Mouse (Mus musculus) cerebellum, adult 2 months (tissue): ENCODE data around the gene Adgrl3. TPM values are rescaled to one million over a fixed set of nuclear protein-coding genes. Genes with fewer than 3 reads are reported as not detected.
A peak's percentile ranks its signal among the peaks of the same experiment; 100 is the strongest.
"Not testable (repeated sequence)": the region's sequence is repeated elsewhere in the genome, so short reads cannot be mapped to it uniquely, and the experiment has no call there.

Experiments
- DNase-seq, 2 experiments: peaks; one replicate each; pipeline ENCODE4 v3.0.0; 2021
- H3K27ac ChIP-seq: fragments of 200-500 bp; 2 replicates; pipeline ENCODE4 v1.5.1; 2012; ENCODE audit warnings: low read length, control low read depth, inconsistent platforms; ENCODE audit not compliant: insufficient read depth
- H3K27me3 ChIP-seq: fragments of 200-500 bp; 2 replicates; pipeline ENCODE4 v1.6.1; 2012; ENCODE audit warnings: inconsistent platforms, mild to moderate bottlenecking, low read length, moderate library complexity; ENCODE audit not compliant: control insufficient read depth, insufficient read depth
- H3K4me1 ChIP-seq: fragments of 200-500 bp; 2 replicates; pipeline ENCODE4 v1.6.1; 2011; ENCODE audit warnings: low read length; ENCODE audit not compliant: control insufficient read depth, insufficient read depth
- H3K4me3 ChIP-seq: fragments of 200-500 bp; replicated peaks from 2 replicates; pipeline ENCODE3; 2011; ENCODE audit warnings: mild to moderate bottlenecking, low read depth, low read length, control low read depth; ENCODE audit not compliant: insufficient read depth
- CTCF ChIP-seq: fragments of 200-500 bp; IDR thresholded peaks from 2 replicates; pipeline ENCODE4 v1.5.1; 2011; ENCODE audit warnings: low read depth, mild to moderate bottlenecking, control low read depth, low read length, moderate library complexity, borderline replicate concordance; ENCODE audit not compliant: insufficient read depth
- POLR2A ChIP-seq: fragments of 200-500 bp; IDR thresholded peaks from 2 replicates; pipeline ENCODE4 v1.6.1; 2011; ENCODE audit warnings: low read length, control low read depth, borderline replicate concordance; ENCODE audit not compliant: insufficient read depth
- WGBS: fragments of 180-500 bp; shearing (Covaris S2); methylation state at CpG from one replicate; pipeline ENCODE4 v1.1.7; 2018; 5-methylcytosine and 5-hydroxymethylcytosine counted together
- polyA plus RNA-seq: library from polyadenylated mRNA; depleted of rRNA; stranded (reverse); fragments of >200 nt; gene quantifications from 2 replicates; pipeline ENCODE4 v1.2.3, GENCODE M21; 2012

Adgrl3 gene
- polyA plus RNA-seq, 1 experiment = 59.3 TPM

DNA sequence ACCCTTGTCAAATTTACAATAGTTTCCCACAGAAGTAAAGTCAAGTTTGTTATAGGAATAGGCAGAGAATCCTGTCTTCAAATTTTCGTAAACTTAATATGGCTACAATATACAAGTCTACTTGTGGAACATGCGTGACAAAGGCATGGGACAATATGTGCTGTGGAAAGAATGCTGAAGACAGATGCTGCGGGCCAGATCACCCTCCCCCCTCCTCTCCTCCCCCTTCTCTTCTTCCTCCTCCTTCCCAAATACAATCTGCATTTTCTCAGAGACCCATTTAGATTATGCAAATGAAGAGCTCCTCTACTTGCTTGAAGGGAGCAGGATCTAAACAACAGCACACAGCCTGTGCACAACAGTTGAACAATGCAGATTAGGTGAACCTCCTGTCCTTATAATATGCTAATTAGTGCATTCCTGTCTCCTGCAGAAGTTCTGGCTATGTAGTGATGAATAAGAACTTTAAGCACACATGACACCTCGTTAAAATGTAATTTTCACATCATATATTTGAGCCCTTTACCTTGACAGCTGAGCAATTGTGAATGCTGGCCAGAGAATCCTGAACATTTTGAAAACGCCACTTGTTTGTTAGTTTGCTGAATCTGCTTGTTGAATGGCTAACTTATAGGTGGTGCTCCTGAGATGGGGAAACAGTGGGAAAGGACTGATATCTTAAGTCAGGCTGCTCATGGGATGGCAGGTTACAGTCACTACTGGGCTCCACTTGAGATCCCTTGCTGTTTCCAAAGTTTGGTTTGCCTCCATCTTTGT, 499.0 kb downstream of the Adgrl3 start:
- no peak for DNase-seq
- H3K27ac ChIP-seq = no peak overlapping the region
- no peaks in the 10 kb centered on the region for H3K27me3 ChIP-seq
- no peaks in the 10 kb centered on the region for H3K4me1 ChIP-seq
- 75% methylated on average over 5 of the region's 5 CpGs for WGBS
- TF ChIP-seq POLR2A = no peak
- TF ChIP-seq CTCF = no peak
- no peak overlapping the region for H3K4me3 ChIP-seq

DNA sequence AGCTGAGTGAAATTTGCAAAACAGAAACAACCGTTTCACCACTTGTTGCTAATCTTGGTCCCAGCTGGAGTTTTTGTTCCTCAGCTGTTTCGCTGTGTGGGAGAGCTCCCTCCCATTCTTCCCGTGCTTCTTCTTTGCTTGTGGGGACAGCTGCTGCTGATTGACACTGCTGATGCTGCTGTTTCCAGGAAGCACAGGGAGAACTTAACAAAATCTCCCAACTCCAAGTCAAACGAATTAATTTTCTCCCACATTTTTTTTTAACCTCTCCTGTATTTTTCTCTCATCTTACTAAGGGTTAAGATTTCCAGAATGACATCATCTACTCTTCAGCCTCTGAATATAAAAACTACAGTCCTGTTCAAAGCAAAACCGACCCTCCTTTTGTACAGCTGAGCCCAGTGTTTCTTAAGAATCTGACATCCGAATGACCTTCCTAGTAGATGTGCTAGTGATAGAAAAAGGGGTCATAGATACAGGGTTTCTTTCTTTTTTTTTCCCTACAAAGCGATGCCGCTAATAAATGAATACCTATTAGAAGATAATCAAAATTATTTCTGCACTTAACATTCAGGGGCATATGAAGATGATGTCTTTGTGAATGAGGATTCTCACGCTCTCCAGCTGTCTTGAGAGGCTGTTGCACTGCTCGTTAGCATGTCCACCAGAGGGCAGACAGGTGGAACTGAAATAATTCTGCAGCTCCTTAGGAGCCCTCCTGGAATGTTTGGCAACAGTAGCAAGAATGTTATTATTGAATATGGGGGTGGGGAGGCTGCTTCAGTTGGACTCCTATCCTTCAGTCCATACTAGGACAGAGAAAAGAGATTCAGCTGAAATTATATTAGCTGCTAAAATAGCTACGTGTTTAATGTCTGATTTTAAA, 499.8 kb downstream of the Adgrl3 start:
- no peak for TF ChIP-seq POLR2A
- TF ChIP-seq CTCF = peak; percentile 52
- Histone ChIP-seq H3K27me3 (no peaks in the 10 kb centered on the region), H3K27ac (no peak overlapping the region), H3K4me1 (peaks cover 5% of the 10 kb centered on the region; the same call in 1 of the 2 replicates), H3K4me3 (no peak overlapping the region)
- DNase-seq = peak; percentile 36 to 56
- WGBS = 37% methylated on average over 11 of the region's 11 CpGs

DNA sequence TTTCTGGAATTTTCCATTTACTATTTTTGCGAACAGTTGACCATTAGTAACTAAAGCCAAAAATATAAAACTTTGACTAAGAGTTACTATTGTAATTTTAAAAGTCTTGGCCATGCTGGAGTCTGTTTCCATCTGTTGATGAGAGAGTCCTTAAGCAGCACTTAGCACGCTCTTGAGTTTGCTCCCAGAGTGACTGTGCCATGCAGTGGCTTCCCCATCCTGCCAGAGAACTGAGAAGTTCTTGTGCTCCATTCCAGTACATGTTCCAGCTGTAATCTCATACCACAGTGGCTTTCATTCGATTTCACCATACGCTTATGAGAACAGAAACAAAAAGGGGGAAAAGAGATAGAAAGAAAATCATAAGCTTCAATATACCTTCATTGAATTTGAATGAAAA, 502.8 kb downstream of the Adgrl3 start:
- no peak for TF ChIP-seq POLR2A
- Histone ChIP-seq H3K27ac (no peak overlapping the region), H3K4me1 (peaks cover 5% of the 10 kb centered on the region; the same call in 1 of the 2 replicates), H3K4me3 (no peak overlapping the region), H3K27me3 (no peaks in the 10 kb centered on the region)
- no peak for DNase-seq
- WGBS = 96% methylated on average over 4 of the region's 4 CpGs

DNA sequence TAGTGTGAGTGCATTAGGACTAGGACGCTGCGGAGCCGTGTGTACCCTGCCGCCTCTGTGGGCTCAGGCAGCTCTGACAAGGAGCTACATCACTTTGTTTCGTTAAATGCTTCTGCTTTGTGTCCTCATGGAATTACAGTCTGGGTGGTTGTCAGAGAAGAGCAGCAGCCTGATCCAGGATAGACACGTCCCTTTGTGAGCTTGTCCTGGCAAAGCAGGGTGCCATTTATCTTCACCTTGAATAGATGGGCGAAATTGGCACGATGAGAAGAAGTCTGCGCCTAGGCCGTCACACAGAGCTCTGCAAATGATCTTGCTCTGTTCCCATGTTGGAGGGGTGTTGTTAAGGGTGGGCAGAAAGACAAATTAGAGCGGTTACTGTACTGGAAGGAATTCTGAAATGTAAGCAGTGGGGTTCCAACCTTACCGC, 504.6 kb downstream of the Adgrl3 start:
- 66% methylated on average over 12 of the region's 12 CpGs for WGBS
- Histone ChIP-seq H3K27ac (no peak overlapping the region), H3K27me3 (no peaks in the 10 kb centered on the region), H3K4me3 (peak overlapping the region; percentile 18), H3K4me1 (peaks cover 5% of the 10 kb centered on the region; the same call in 1 of the 2 replicates)
- TF ChIP-seq POLR2A (no peak), CTCF (no peak)
- peak; percentile 11 to 16 for DNase-seq

DNA sequence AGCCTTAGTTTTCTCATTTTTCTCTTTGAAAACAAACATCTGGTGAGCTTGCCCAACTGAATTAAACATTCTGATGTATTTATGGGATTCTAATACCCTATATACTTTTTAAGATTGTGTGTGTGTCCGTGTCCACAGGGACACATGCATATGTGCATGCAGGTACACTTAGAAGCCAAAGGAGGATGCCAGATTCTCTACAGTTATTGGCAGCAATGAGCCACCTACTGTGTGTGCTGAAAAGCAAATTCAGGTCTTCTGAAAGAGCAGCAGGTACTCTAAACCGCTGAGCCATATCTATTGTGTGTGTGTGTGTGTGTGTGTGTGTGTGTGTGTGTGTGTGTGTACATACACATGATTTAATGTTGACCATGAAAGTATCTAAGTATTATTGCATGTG, 505.4 kb downstream of the Adgrl3 start:
- H3K4me1 ChIP-seq = peaks cover 5% of the 10 kb centered on the region; the same call in 1 of the 2 replicates
- no peaks in the 10 kb centered on the region for H3K27me3 ChIP-seq
- no peak overlapping the region for H3K4me3 ChIP-seq
- WGBS = 30% methylated on average over 2 of the region's 2 CpGs
- no peak overlapping the region for H3K27ac ChIP-seq
- TF ChIP-seq POLR2A (no peak), CTCF (no peak)
- DNase-seq = peak in 1 of 2 experiments; percentile 37

DNA sequence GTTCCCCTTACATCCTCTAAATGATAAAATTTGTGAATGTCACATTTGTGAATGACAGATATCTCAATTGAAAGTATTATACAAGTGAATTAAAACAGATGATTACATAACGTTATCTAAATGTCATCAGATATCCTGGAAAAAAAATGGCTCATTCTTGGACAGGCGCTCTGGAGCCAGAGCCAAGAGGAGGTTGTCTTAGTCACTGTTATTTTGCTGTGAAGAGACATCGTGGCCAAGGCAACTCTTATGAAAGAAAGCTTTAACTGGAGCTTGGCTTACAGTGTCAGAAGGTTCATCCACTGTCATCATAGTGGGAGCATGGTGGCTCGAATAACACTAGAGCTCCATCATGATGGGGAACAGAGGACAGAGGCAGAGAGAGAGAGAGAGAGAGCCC, 511.7 kb downstream of the Adgrl3 start:
- DNase-seq = peak in 1 of 2 experiments; percentile 60
- 27% methylated on average over 4 of the region's 4 CpGs for WGBS
- TF ChIP-seq CTCF (no peak), POLR2A (no peak)
- Histone ChIP-seq H3K27me3 (no peaks in the 10 kb centered on the region), H3K27ac (no peak overlapping the region), H3K4me1 (no peaks in the 10 kb centered on the region), H3K4me3 (no peak overlapping the region)

DNA sequence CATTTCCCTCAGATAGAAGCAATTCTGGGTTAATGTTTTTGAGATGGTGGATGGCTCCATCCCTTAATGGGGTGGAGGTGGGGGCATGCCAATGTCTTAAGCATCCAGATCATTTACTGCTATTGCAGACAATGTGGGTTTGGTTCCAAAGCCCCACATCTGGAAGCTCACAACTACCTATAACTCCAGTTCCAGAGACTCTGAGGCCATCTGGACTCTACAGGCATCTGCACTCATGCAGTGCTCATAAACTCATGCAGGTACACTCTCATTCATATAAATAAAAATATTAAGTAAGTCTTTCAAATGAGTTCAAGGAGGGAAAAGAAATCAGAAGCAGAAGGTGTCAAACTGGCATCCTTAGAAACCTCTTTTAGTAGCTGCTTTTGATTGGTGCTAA, 530.3 kb downstream of the Adgrl3 start:
- H3K4me1 ChIP-seq = 0 out of 2 replicates have a peak, but pooled peaks cover 2% of the 10 kb centered on the region
- no peak overlapping the region for H3K27ac ChIP-seq
- no peak overlapping the region for H3K4me3 ChIP-seq
- H3K27me3 ChIP-seq = no peaks in the 10 kb centered on the region
- no peak for DNase-seq
- TF ChIP-seq POLR2A (no peak), CTCF (no peak)

DNA sequence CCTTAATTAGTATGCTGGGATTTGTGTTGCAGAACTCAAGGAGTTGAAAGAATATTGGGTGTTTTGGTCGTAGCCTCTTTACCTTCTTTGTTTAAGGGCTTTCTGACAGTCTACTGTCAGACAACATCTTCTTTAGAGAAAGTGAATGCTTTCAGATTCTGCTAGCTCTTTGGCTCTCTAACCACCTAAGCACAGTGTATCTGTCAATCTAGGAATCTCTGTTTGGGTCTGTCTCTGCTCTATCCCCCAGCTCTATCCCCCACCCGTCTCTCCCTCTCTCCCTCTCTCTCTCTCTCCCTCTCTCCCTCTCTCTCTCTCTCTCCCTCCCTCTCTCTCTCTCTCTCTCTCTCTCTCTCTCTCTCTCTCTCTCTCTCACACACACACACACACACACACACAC, 535.2 kb downstream of the Adgrl3 start:
- not testable (repeated sequence) for H3K4me1 ChIP-seq, DNase-seq, H3K4me3 ChIP-seq, H3K27ac ChIP-seq, H3K27me3 ChIP-seq
- WGBS = 75% methylated on average over 2 of the region's 2 CpGs
